Mouse (Mus musculus) erythroid progenitor cell, adult 5-6 weeks (primary cell): ENCODE measurements at regions not wholly inside any gene's neighbourhood (a gene's known extent, or its start where the extent isn't known, plus 50 kb on each side); places are given as distances from the start of the nearest gene placed in this dataset.

ENCODE experiments used
- ATAC-seq: replicated peaks from 2 replicates; pipeline ENCODE4 v1.8.0; 2016; ENCODE audit warnings: moderate number of reproducible peaks, mild to moderate bottlenecking, moderate TSS enrichment, inconsistent platforms; ENCODE audit not compliant: poor library complexity, low FRiP score, severe bottlenecking

DNA sequence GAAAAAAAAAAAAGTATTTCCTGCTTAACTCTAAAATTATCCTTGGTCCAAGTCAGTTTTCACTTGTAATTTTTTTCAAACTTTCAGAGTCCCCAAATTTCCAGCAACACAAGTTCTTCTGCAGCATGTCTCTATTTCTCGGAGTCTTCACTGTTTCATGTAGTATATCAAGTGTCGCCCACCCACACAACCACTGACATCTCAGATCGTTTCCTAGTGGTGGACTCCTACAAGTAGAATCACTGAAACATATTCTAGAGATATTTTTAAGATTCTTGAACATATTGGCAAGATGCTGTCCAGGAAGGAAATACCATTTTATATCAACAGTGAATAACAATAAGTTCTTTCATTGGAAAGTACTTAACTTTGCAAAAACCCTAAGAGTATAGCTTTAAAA is 89.1 kb upstream of the Robo2 start:
- no peak for ATAC-seq

DNA sequence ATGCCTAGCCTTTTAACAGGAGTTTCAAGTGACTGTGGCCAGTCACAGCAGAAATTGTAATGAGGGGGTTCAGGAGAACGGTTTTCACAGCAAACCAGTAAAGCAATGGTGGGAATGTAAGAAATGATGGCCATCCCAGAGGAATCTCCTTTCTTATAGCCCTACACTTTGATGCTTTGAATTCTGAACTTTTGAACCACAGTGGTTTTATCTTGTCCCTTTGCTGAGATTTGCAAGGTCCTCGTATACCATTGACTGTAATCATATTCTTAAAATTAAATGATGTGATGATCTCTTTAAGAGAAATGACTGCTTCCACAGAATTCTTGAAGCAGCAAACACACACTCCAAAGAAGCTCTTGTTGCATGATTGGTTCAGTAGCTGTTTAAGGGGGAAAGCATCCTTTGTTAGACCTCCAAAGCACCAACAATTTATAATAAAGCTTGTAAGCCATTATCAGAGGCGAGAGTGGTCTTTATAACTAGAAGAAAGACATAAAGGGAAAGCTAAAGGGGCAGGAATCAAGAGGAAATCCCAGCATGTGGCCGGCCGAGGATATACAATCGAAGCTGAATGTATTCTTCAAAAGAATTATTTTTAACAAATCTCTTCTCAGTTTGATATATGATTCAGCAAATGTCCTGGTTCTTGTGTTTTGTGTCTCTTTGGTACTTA is 56.3 kb upstream of the Robo2 start:
- ATAC-seq, result no peak

DNA sequence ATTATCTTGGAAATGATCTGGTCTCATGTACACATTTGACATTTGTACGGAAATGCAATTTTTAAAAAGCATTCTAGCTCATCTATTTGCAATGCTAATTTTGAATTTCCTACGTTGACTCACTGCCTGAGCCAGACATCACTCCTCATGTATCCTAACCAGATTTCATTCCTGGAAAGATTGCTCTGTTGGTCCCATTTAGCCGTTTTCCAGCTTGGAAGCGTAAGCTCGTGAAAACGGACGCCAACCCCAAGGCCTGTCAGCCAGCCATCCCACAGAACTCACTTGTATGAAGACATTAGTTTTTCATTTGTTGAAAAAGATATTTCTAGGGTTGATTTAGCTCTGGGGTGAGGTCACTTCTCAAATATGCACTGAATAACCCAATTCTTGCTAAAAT is 55.5 kb upstream of the Robo2 start:
- ATAC-seq, result no peak

DNA sequence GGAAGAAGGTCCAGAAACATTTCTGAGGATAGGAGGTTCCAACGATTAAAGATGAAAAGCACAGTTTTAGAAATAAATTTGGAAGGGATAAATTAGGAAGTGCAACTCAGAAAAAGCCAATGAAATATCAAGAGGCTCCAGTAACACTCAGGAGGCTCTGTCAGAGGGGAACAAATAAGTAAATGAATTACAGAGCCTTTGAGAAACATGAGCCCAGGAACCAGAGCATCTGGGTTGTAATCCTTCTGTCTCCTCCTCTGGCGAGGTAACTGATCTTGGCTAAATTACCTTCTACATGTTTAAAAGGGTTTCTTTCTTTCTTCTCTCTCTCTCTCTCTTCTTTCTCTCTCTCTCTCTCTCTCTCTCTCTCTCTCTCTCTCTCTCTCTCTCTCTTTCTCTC is 53.2 kb upstream of the Robo2 start:
- no peak for ATAC-seq

DNA sequence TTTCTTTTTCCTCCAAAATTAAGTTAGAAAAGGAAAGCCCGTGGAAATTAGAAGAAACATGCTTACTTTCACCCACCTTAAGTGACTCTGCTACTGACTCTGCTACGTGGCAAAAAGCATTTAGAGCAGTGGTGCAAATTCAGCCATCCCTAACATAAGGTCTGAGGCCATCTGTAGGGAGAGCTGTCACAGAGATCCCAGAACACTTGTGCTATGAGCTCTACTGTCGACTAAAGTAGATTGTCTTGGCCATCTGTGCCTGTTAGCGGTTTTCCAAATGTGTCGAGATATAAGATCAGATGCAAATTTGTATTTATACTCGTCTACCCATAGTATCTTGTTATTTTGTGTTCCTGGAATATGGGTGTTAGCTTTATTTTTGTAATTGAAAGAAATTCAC is 52.7 kb upstream of the Robo2 start:
- no peak for ATAC-seq

DNA sequence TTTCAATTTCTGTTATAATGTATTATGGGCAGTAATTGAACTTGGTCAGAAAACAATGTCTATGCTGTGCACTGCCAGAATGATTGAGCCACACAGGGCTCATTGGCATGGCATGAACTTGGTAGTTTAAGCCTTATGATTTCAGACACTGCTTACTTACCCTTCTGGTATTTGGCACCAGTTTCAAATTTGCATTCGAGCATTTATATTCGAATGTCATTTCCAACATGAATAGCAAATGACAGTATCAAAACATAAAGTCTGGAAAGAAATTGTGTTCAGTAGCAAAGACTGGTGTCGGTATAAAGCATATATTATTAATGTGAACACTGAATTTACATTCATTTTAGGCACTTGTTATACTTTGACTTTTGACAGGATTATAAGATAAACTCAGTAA is 50.8 kb upstream of the Robo2 start:
- no peak for ATAC-seq
